Mouse (Mus musculus): ENCODE results near the gene Pitpna.

The Pitpna gene

GRCm38 (mm10) chr11:75631561-75632225 is 43.8 kb downstream of the Pitpna start:
- DNase-seq (ENCODE audit: low spot score in 2 of 2) = no peak

DNA sequence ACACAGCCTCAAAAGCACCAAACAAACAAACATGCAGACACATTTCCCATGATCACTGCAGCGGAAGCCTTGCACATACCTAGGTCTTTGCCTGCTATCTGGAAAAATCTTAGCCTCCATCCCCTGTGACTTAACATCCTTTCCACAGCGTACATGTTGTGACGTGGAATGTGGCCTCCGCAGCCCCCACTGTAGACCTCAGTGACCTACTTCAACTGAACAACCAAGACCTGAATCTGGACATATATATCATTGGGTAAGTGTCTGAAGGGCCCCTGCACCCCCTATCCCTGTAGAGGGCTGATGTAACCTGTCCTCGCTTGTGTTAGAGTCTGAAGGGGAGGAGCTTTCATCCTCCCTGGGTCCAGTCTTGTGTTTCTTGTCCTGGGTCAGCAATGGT is 45.0 kb downstream of the Pitpna start:
- DNase-seq (ENCODE audit: low spot score in 2 of 2) = no peak

DNA sequence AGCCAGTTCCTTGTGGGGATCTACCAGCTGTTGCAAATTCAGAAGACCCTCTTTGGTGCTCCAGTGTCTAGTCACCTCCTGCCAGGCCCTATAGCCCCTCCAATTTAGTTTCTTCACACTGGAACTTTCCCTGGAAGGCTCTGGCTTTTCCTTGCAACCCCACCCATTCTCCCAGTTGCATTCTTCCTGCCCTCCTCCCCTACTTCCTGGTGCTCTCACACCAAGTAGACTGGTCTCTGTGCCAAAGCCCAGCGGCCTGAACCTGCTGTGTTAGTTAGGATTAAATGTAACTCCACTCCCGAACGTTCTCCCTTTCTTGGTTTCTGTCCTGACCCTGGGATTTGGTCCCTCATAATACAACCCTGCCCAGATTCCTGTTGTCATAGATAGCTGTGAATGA is 46.9 kb downstream of the Pitpna start:
- no peak for DNase-seq (ENCODE audit: low spot score in 2 of 2)

DNA sequence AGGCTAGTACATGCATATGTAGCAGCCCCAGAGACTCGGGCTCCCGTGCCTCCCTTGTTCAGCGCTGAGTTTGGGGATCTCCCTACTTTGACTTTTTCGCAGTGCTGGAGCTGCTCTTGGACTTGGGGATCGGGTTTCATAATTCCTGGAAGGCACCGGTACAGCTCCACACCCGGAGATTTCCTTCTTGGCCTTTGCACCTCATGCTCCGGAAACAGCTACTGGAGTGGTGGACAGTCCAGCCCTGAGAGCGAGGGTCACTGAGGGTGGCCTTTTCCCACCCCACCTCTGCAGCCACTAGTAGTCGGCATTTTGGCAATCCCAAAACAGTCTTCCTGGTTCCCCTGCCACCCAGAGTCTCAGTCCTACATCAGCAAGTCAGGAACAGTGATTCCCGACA is 47.4 kb downstream of the Pitpna start:
- DNase-seq (ENCODE audit: low spot score in 2 of 2) = no peak

DNA sequence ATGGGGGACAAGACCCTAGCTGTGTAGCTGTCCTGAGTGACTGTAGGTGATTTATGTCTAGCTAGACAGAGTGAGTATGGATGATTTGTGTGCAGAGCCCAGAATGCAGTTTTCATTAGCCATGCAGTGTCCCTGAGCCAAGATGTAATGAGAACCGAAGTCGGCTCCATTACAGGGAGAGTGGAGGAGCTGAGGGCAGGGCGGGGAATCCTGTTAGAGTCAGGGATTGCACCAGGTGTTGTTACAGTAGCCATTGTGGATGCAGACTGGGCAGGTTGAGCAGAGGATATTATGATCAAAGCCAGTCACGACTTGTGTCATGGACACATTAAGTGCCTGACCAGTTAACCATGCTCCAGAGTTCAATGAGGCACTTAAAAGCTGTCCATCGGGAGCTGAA is 55.4 kb downstream of the Pitpna start:
- no peak for DNase-seq (ENCODE audit: low spot score in 2 of 2)

DNA sequence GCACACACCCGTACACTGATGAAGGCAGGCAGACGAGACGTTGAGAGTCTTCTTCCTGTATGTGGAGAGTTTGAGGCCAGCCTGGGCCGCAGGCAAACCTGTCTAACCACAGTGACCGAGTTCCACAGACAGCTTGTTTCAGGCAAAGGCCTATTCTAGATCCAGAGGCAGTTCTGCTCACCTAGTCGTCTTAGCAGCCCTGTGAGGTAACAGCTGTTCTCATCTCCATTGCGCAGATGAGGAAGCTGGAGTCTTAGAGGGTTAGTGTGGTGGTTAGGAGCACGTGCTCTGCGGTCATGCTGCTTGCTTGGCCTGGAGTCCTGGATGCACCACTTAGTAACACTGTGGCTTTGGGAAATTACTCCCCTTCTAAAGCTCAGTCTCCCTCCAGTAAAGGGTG is 56.8 kb downstream of the Pitpna start:
- DNase-seq (ENCODE audit: low spot score in 2 of 2) = no peak

DNA sequence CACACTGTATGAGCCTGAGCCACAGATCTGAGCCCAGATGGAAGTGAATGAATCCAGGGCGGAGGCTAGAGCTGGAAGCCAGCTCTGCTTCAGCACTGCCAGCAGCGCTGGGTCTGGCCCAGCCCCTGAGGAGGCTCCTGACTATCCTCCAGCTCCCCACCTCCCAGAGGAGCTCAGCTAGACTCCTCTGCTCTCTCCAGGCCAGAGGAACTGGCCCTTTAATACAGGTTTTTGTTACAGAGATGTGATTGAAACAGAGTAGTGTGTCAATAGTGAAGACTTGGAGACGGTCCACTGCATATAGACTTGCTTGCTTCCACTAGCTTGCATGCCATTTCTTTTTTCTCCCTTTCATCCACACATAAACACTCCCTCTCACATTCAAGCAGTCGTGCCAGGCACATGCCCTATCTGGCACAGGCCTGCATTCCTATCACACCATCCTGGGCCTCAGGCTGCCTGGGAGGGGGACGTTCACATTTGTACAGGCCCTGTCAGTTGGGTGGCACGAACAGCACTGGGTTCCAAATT is 59.8 kb downstream of the Pitpna start:
- DNase-seq (ENCODE audit: low spot score in 2 of 2) = no peak

DNA sequence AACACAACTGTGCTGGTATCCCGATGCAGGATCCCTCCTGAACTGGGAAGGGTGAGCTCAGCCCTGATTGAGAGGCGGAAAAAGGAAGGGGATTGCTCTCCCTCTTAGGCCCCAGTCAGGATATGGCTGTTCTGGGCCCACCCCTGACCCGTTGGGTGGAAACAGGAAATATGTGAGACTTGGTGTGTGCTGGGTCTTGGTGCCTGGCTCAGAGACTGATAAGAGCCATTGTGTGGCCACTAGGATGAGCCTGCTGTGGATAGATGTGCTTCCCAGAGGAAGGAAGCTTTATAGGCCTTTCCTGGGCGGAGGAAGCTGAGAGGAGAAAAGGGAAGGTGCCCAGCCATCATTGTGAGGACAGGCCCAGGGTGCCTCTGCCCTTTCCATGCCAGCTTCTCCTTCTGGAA is 61.3 kb downstream of the Pitpna start:
- DNase-seq (ENCODE audit: low spot score in 2 of 2) = no peak

DNA sequence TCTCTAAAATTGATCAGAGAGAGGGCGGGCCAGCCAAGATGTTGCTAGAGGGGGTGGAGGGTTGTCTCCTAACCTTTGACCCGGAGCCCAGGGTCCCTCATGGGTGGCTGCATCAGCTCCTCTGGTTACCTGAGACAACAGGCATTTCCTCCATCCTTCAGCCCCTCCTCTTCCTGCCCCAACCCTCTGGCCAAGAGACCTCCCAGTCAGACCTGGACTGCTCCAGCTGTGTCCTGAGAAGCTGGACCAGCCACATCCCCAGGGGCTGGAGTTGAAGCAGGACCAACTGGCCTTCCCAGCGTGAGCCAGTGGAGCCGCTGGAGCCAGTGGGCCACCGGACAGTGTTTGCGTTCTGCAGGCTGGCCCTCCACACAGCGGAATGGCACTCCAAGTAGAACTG is 62.4 kb downstream of the Pitpna start, which contains the start of gene Myo1c:
Gene Myo1c, plus strand, starts transcription at position 194 of the 400 bp plus-strand sequence.
- no peak for DNase-seq (ENCODE audit: low spot score in 2 of 2)

DNA sequence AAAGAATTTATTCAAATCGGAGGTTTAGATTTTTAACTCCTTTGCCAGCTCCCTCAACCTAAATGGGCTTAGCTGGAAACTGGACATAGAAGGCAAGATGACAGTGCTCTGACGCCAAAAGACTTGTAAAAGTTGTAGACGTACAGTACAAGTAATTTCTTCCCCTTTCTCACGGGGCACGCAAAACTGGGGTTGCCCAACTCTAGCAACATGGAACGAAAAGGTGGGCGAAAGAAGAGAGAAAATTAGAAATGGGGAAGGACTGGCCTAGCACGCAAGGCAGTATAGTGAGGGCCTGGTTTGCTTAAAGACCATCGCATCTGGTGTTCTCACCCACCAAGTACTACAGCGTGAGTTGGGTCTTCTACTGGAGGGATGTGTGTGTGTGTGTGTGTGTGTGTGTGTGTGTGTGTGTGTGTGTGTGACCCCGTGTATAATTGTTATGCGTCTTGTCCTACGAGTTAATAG is 63.1 kb downstream of the Pitpna start:
- no peak for DNase-seq (ENCODE audit: low spot score in 2 of 2)

- DNase-seq (ENCODE audit: low spot score in 2 of 2) = peak; percentile 58 to 71
Measured at GRCm38 (mm10) chr11:75651426-75652221, 63.7 kb downstream of the Pitpna start.

- no peak for DNase-seq (ENCODE audit: low spot score in 2 of 2)
Measured at GRCm38 (mm10) chr11:75652222-75652941, 64.5 kb downstream of the Pitpna start.

DNA sequence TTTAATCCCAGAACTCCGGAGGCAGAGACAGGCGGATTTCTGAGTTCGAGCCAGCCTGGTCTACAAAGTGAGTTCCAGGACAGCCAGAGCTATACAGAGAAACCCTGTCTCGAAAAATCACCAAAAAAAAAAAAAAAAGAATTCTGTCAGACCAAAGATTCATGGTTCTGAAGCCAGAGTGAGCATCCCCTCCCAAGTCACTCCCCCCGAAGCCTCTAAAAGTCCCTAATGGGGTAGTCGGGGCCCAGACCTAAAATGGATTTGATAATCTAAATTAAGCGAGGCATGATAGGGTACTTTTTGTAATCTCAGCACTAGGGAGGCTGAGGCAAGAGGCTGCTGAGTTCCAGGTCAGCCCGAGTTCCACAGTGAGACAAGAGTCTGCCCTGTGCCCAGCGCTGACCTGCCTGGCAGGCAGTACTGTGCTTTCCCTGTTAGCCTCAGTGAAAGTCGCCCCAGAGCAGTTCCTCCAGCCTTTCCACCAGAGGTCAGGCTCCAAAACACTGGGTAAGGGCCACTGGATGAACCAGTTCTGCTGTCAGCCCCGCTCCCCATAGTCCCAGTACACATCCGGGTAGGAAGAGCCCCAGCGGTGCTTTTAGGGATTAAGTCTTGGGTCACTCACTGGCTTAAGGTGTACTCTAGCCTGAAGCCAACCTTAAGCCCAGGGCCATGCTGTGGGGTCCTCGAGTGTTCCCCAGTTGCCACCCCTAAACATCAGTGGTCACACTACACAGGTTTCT is 65.2 kb downstream of the Pitpna start:
- no peak for DNase-seq (ENCODE audit: low spot score in 2 of 2)

GRCm38 (mm10) chr11:75653781-75654470 is 66.0 kb downstream of the Pitpna start:
- peak; percentile 60 to 66 for DNase-seq (ENCODE audit: low spot score in 2 of 2)

DNA sequence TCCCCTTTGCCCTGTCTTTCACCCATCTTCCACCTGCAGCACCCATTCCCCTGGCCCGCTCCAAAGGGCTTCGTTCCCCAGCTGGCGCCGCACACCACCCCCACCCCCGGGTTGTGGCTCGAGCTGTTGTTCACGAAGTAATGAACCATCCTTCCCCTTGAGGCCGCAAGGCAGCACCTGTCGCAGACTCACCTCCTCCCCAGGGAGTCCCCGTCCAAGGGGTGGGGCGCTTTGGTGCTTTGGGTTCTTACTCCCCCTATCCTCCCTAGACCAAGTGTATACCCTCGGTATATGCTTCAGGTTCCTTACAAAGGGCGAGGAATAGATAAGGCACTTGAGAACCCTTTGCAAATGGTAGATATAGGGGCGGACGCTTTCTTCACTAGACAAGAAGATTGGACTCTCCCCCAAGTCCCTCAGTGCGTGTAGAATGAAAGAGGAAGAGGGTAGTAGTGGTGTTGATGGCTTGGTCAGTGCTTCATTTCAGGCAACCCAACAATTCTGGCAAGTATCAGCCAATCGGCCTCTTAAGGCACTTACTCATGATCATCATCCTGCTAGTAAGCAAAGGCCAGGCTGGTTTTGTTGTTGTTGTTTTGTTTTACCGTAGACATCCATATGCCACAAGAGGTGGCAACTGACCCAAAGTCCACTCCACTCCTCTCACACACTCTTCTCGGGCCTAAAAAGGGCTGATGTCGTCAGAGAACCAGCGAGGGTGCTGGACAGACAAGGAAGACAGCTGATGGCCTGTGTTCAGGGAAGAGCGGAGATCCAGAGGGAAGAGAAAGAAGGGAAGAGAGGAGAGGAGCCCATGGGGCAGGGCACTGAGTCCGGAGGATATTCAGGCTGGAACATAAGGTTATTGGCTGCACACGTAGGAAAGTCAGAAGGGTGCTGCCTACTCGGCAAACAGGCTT is 66.8 kb downstream of the Pitpna start:
- no peak for DNase-seq (ENCODE audit: low spot score in 2 of 2)

DNA sequence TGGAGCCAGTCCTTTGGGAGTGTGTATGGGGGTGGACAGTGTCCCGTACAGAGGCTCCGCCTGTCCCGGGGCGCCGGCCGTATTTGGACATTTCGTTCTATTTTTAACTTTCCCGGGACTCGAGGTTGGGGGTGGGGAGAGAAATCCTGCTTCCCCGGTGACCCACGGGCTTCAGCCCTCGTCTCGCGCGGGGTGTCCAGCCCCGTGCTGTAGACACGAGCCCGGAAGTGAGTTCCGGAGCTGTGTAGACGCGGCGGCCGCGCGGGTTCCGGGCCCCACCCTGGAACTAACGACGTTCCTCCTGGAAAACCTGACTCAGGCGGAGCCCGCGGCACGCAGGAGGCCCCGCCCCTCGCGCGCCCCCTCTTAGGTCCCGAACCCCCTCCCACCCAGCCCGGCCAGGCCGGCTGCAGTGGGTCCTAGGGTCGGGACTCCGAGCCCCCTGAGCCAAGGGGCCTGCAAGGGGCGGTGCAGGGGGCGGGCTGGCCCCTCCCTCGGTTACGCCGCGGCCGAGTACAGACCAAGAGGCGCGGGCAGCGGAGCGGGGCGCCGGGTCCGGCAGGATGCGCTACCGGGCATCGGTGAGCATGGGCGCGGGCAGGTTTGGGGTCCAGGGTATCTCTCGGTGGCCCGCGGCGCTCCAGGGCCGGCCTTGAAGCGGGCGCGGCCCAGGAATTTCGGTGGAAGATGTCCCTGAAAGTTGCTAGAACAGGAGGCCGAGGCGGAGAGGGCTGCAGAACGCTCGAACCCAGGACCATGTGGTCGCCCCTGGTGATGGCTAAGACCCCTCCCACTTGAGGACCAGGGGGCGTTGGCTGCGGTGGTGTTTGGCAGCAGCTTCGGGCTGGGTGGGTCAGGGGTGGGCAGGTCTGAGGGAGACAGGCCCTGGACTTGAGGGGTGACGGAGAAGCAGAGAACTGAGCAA is 68.0 kb downstream of the Pitpna start:
- DNase-seq (ENCODE audit: low spot score in 2 of 2) = peak in 1 of 2 experiments; percentile 62

DNA sequence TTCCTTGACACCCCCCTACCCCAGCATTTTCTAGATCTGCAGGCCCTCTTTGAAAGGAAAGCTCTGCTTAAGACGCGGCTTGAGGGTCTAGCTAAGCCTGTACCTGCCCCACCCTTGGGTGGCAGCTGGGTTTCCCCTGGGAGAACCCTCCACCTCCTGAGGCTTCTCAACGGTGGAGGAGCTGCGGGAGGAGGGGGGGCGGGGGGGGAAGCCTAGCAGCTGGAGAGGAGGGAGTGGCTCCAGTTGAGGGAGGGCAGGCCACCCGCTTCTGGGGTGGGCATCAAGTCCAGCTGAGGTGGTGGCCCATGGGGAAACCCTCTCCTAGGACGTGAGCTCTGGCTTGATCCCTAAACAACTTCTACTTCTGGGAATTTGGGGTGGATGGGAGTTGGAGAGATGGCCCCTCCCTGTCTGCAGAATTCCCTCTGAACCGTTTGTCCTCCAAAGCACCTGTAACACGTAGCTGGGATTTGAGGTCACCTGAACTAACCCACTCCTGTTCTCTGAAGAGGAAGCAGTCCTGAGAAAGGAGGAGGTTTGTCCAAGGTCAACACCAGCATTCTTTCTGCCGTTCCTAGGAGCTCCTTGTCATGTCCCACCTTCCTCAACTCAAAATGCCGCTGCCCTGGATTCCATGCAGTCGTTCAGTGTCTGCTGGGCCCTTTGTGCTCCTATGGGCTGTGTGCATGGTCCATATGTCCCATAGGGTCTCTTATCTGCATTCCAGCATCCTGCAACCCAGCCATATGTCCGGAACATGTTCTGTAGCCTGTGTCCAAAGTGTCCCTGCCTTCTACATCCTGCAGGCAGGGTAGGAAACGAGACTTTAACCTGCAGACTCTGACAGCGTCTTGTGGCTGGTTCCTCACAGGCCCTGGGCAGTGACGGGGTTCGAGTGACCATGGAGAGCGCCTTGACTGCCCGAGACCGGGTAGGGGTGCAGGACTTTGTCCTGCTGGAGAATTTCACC is 69.0 kb downstream of the Pitpna start:
- DNase-seq (ENCODE audit: low spot score in 2 of 2) = no peak

Measured in frontal cortex, postnatal 10 days (tissue).